Mouse (Mus musculus) liver (tissue): ENCODE measurements around the gene Ing4.

ENCODE experiments used
- DNase-seq: peaks from one replicate; pipeline ENCODE4 v3.0.0-alpha.2; 2020; ENCODE audit warnings: mixed read lengths

Gene Ing4

GRCm38 (mm10) chr6:125094843-125095242 lies 55.3 kb downstream of the Ing4 start:
- no peak for DNase-seq

DNA sequence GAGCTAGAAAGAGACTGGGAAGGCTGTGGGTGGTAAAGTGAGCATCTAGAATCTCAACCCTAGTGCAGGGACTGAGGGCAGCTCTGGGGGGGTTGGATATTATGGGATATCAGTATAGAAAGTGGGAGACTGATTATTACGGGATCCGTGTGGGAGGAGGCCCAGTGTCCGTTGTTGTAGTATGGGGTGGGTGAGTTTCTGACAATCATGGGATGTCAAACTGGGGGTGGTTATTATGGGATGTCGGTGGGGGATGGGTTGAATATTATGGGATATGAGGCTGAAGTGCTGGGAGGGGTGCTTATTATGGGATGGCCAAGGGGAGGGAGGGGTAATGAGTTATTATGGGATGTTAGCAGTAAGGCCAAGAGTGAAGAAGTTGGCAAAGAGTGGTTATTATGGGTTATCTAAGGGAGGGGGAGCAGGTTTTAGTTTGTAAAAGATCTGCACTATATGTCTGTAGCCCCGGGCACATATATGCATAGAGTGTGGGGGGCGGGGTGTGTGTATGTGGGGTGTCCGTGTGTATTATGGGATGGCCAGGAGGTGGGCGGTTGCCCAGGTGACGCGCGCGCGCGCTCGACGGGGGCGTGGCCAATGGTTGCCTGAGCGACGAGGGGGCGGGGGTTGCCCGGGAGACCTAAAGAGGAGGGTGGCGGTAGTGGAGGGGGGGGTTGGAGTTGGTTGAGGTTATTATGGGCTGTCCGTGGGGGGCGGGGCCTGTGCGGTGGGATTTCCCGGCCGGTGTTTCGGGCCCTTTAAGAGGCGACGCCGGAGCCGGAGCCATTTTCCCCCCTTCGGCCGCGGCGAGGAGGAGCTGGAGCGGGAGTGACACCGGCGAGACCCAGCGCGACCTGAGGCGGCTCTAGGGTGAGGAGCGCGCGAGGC lies 56.1 kb downstream of the Ing4 start, which contains the start of gene Chd4:
Gene Chd4, plus strand, starts transcription at position 591 of the 888 bp plus-strand sequence.
- peak; percentile 97 for DNase-seq

DNA sequence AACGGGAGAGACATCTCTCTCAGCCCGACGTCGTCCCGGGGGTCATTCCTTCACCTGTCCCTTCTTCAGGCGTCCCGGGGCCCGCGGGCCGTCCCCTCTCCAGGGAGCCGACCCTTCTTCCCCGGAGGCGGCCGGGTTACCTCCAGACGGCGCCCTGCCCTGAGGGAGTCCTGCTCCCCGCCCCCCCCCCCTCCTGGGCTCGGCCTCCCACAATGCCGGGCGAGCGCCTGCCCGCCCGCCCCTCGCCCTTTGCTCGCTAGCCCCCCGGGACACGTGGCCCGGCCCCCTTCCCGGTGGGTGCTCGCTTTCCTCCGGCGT lies 56.7 kb downstream of the Ing4 start:
- no peak for DNase-seq

- DNase-seq = peak; percentile 66
These were observed 57.2 kb downstream of the Ing4 start for GRCm38 (mm10) chr6:125096597-125097345.

DNA sequence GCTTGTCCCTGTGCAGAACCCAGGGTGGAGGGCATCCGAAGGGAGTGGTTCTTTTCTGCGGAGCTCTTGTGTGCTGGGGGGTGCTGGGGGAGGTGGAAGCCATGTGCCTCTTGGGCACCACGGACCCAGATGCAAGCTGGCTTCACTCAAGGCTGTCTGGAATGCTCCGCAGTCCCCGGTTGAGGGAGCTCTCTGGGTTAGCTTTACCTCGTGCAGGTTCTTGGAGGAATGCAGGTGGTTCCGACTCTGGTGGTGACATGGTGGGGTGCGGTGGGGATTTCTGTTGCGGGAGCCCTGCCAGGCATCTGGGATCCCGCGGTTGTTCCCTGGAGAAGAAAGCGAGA lies 57.8 kb downstream of the Ing4 start:
- DNase-seq = no peak

DNA sequence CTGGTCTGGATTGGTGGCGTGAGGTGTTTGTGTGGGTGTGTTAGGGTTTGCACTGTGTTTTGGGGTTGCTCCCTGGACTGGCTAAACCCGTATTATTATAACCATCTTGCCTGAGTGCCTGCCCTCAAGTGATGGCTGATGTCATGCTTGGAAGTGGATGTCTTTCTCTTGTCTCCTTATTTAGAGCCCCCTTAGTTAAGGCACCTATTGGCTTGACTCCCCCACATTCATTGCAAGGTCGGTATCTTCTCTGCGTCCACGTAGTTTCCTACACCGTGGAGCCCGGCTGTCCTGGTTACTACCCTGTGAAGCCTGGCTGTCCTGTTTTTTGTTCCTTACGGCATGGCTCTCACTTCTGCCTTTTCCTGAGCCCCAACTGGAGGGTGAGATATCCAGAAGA lies 58.4 kb downstream of the Ing4 start:
- DNase-seq = no peak

GRCm38 (mm10) chr6:125098513-125098912 lies 59.0 kb downstream of the Ing4 start:
- no peak for DNase-seq
